Mouse (Mus musculus) CH12.LX (cell line): ENCODE measurements at regions not wholly inside any gene's neighbourhood (a gene's known extent, or its start where the extent isn't known, plus 50 kb on each side); places are given as distances from the start of the nearest gene placed in this dataset.

Experiments used
- DNase-seq: peaks from one replicate; pipeline ENCODE4 v3.0.0-alpha.2; 2013; ENCODE audit errors: extremely low read depth
- H3K27ac ChIP-seq: 2 replicates; pipeline ENCODE4 v1.5.1; 2012; ENCODE audit warnings: low read depth, mild to moderate bottlenecking, control low read depth, moderate library complexity; ENCODE audit not compliant: insufficient read depth
- H3K27me3 ChIP-seq: replicated peaks from 2 replicates; pipeline ENCODE3; 2012; ENCODE audit warnings: inconsistent platforms
- H3K36me3 ChIP-seq, 2 experiments: replicated peaks in 1 of 2; 2 replicates each; pipeline versions ENCODE3 to v1.6.1; 2012; ENCODE audit warnings: inconsistent platforms in 1 of 2, low read length in 1 of 2, mild to moderate bottlenecking in 1 of 2, mixed read lengths in 1 of 2, moderate library complexity in 1 of 2; ENCODE audit not compliant: control insufficient read depth in 1 of 2, insufficient read depth in 1 of 2
- H3K4me1 ChIP-seq, 2 experiments: 2 replicates each; pipeline ENCODE4 v1.6.1; 2012; ENCODE audit warnings: inconsistent platforms in 1 of 2, moderate library complexity in 1 of 2; ENCODE audit not compliant: insufficient read depth in 2 of 2, control insufficient read depth in 1 of 2
- H3K4me2 ChIP-seq: 2 replicates; pipeline ENCODE4 v1.6.1; 2012; ENCODE audit warnings: low read depth, mild to moderate bottlenecking, control low read depth; ENCODE audit not compliant: poor library complexity, insufficient read depth, severe bottlenecking
- H3K4me3 ChIP-seq, 3 experiments: fragments of 150-350 bp in 1 of 3; sonication (generic) in 1 of 3; replicated peaks in 1 of 3; 2 replicates each; pipeline versions ENCODE3 to v1.5.1; 2011 to 2012; ENCODE audit warnings: low read depth in 2 of 3, low read length in 2 of 3, mild to moderate bottlenecking in 2 of 3, moderate library complexity in 2 of 3, control low read depth in 1 of 3, improper control_type of control experiment in 1 of 3, inconsistent platforms in 1 of 3, mixed read lengths in 1 of 3; ENCODE audit not compliant: poor library complexity in 1 of 3
- H3K79me2 ChIP-seq: replicated peaks from 2 replicates; pipeline ENCODE4 v1.6.1; 2012; ENCODE audit warnings: mild to moderate bottlenecking, moderate library complexity; ENCODE audit not compliant: control insufficient read depth, poor library complexity, insufficient read depth, severe bottlenecking; ENCODE audit errors: extremely low read depth
- H3K9ac ChIP-seq: 2 replicates; pipeline ENCODE4 v1.6.1; 2012; ENCODE audit warnings: low read depth, mild to moderate bottlenecking, control low read depth, moderate library complexity; ENCODE audit not compliant: insufficient read depth
- H3K9me3 ChIP-seq: replicated peaks from 2 replicates; pipeline ENCODE3; 2012; ENCODE audit warnings: low read length, inconsistent platforms, mixed read lengths
- BHLHE40 ChIP-seq: IDR thresholded peaks from 2 replicates; pipeline ENCODE4 v1.6.1; 2011; ENCODE audit warnings: mild to moderate bottlenecking, low read depth, low read length, improper control_type of control experiment
- CHD1 ChIP-seq: IDR thresholded peaks from 2 replicates; pipeline ENCODE4 v1.6.1; 2012; ENCODE audit warnings: low read depth, low read length, improper control_type of control experiment, inconsistent platforms
- CHD2 ChIP-seq: IDR thresholded peaks from 2 replicates; pipeline ENCODE4 v1.6.1; 2011; ENCODE audit warnings: low read length, improper control_type of control experiment
- EP300 ChIP-seq: IDR thresholded peaks from 2 replicates; pipeline ENCODE4 v1.6.1; 2011; ENCODE audit warnings: low read length, improper control_type of control experiment
- HCFC1 ChIP-seq: IDR thresholded peaks from 2 replicates; pipeline ENCODE4 v1.6.1; 2012; ENCODE audit warnings: low read depth, mild to moderate bottlenecking, inconsistent platforms, low read length, improper control_type of control experiment
- JUN ChIP-seq: IDR thresholded peaks from 2 replicates; pipeline ENCODE4 v1.6.1; 2011; ENCODE audit warnings: low read depth, mild to moderate bottlenecking, low read length, improper control_type of control experiment, moderate library complexity; ENCODE audit not compliant: insufficient read depth
- KAT2A ChIP-seq: IDR thresholded peaks from 2 replicates; pipeline ENCODE4 v1.6.1; 2012; ENCODE audit warnings: low read length, improper control_type of control experiment, inconsistent platforms; ENCODE audit not compliant: insufficient replicate concordance
- MAX ChIP-seq: IDR thresholded peaks from 2 replicates; pipeline ENCODE4 v1.6.1; 2011; ENCODE audit warnings: low read length, improper control_type of control experiment
- NELFE ChIP-seq: IDR thresholded peaks from 2 replicates; pipeline ENCODE4 v1.6.1; 2011; ENCODE audit warnings: low read depth, low read length, improper control_type of control experiment
- NRF1 ChIP-seq: IDR thresholded peaks from 2 replicates; pipeline ENCODE4 v1.6.1; 2014; ENCODE audit warnings: low read depth, mild to moderate bottlenecking, inconsistent platforms, low read length, improper control_type of control experiment, moderate library complexity
- PAX5 ChIP-seq: IDR thresholded peaks from 2 replicates; pipeline ENCODE4 v1.6.1; 2012; ENCODE audit warnings: low read length, inconsistent platforms, mixed read lengths
- POLR2AphosphoS2 ChIP-seq: IDR thresholded peaks from 2 replicates; pipeline ENCODE4 v1.6.1; 2011; ENCODE audit warnings: low read depth, low read length, improper control_type of control experiment
- RCOR1 ChIP-seq: conservative IDR thresholded peaks from 2 replicates; pipeline ENCODE4 v1.6.1; 2012; ENCODE audit warnings: low read depth, mild to moderate bottlenecking, inconsistent platforms, low read length, improper control_type of control experiment
- SMC3 ChIP-seq: IDR thresholded peaks from 2 replicates; pipeline ENCODE4 v1.6.1; 2011; ENCODE audit warnings: low read depth, low read length, improper control_type of control experiment
- ZMIZ1 ChIP-seq: IDR thresholded peaks from 2 replicates; pipeline ENCODE4 v1.6.1; 2012; ENCODE audit warnings: low read depth, mild to moderate bottlenecking, inconsistent platforms, low read length, improper control_type of control experiment
- dilution Hi-C: fragments of 300-500 bp; cut with MboI; formaldehyde crosslinking; loops from 2 replicates; pipeline ENCODE4 v1.14.3; 2020; ENCODE audit warnings: low sequenced_read_pairs; ENCODE audit not compliant: extremely low pct_unique_long_range_greater_than_20kb, extremely low pct_ligation_motif_present
- in situ Hi-C: fragments of 300-500 bp; cut with MboI; formaldehyde crosslinking; loops from 3 replicates; pipeline ENCODE4 v1.14.3; 2019; ENCODE audit warnings: low sequenced_read_pairs, low pct_ligation_motif_present, low pct_unique_long_range_greater_than_20kb, mixed read lengths

- dilution Hi-C loops (no loop called here), in situ Hi-C loops (no loop called here)
- no peak for TF ChIP-seq NELFE
- no peak for TF ChIP-seq CHD2
- TF ChIP-seq CHD1 = no peak
- TF ChIP-seq BHLHE40 = no peak
- no peak for TF ChIP-seq MAX
- TF ChIP-seq HCFC1 = no peak
- no peak for TF ChIP-seq RCOR1
- no peak for TF ChIP-seq NRF1
Observed at GRCm38 (mm10) chr12:77699896-77700605, 462.1 kb downstream of the Fut8 start.

GRCm38 (mm10) chr12:77715506-77715905 is 477.6 kb downstream of the Fut8 start:
- no peaks in the 10 kb centered on the region for H3K36me3 ChIP-seq
- H3K27me3 ChIP-seq = no peaks in the 10 kb centered on the region
- H3K79me2 ChIP-seq = no peaks in the 10 kb centered on the region
- in situ Hi-C loops (no loop called here), dilution Hi-C loops (no loop called here)
- no peaks in the 10 kb centered on the region for H3K4me1 ChIP-seq
- no peak for DNase-seq
- no peak overlapping the region for H3K27ac ChIP-seq
- no peak overlapping the region for H3K4me3 ChIP-seq
- TF ChIP-seq EP300 (no peak), CHD2 (no peak), JUN (no peak), ZMIZ1 (no peak), PAX5 (no peak), SMC3 (no peak), POLR2AphosphoS2 (no peak), KAT2A (no peak)
- no peak overlapping the region for H3K9ac ChIP-seq
- H3K4me2 ChIP-seq = no peak overlapping the region
- H3K9me3 ChIP-seq = no peaks in the 10 kb centered on the region

More at GRCm38 (mm10) chr12:77699896-77700605, 462.1 kb downstream of the Fut8 start:
- no peak overlapping the region for H3K9ac ChIP-seq
- no peak for DNase-seq
- H3K27me3 ChIP-seq = no peaks in the 10 kb centered on the region
- no peak overlapping the region for H3K27ac ChIP-seq
- H3K79me2 ChIP-seq = no peaks in the 10 kb centered on the region
- H3K4me1 ChIP-seq = peaks cover 9 to 29% of the 10 kb centered on the region in 2 experiments
- H3K9me3 ChIP-seq = no peaks in the 10 kb centered on the region
- no peak overlapping the region for H3K4me2 ChIP-seq
- no peak overlapping the region for H3K4me3 ChIP-seq
- H3K36me3 ChIP-seq = no peaks in the 10 kb centered on the region
